Mouse (Mus musculus) ovary, postnatal 14 days (tissue): ENCODE results near the gene Slc22a7.

Experiments used
- DNase-seq: peaks from one replicate; pipeline ENCODE4 v3.0.0; 2022; ENCODE audit warnings: low spot score

Gene Slc22a7

GRCm38 (mm10) chr17:46436672-46437366 is 1.4 kb downstream of the Slc22a7 start:
- no peak for DNase-seq

- no peak for DNase-seq
Observed at GRCm38 (mm10) chr17:46433627-46434026, 4.6 kb downstream of the Slc22a7 start.

- no peak for DNase-seq
Observed at GRCm38 (mm10) chr17:46428761-46429414, 9.4 kb downstream of the Slc22a7 start, which contains the start of gene Crip3. Gene Crip3, plus strand, starts transcription at chr17:46428926.

GRCm38 (mm10) chr17:46426496-46426895 is 11.8 kb downstream of the Slc22a7 start:
- DNase-seq: no peak

- DNase-seq: no peak
Observed at GRCm38 (mm10) chr17:46419717-46420116, 18.5 kb downstream of the Slc22a7 start.

- DNase-seq: no peak
Observed at GRCm38 (mm10) chr17:46418628-46419027, 19.6 kb downstream of the Slc22a7 start.

GRCm38 (mm10) chr17:46408478-46408877 is 29.8 kb downstream of the Slc22a7 start:
- no peak for DNase-seq

GRCm38 (mm10) chr17:46394631-46395030 is 43.6 kb downstream of the Slc22a7 start:
- DNase-seq: no peak

- DNase-seq: no peak
Observed at GRCm38 (mm10) chr17:46393012-46393411, 45.2 kb downstream of the Slc22a7 start.

- no peak for DNase-seq
Observed at GRCm38 (mm10) chr17:46388200-46388599, 50.1 kb downstream of the Slc22a7 start.

GRCm38 (mm10) chr17:46384061-46384801 is 54.0 kb downstream of the Slc22a7 start:
- peak; percentile 9 for DNase-seq

- peak; percentile 93 for DNase-seq
Observed at GRCm38 (mm10) chr17:46383294-46384060, 54.8 kb downstream of the Slc22a7 start, which contains the start of gene Zfp318. Gene Zfp318, plus strand, starts transcription at chr17:46383731.
